Mouse (Mus musculus) kidney, adult 2 months (tissue): ENCODE data around the gene Knl1. TPM values are rescaled to one million over a fixed set of nuclear protein-coding genes. Genes with fewer than 3 reads are reported as not detected.

Source experiments
- DNase-seq: peaks from one replicate; pipeline ENCODE4 v3.0.0; 2021
- H3K27ac ChIP-seq: fragments of 200-500 bp; 2 replicates; pipeline ENCODE4 v1.5.1; 2012; ENCODE audit warnings: low read depth, low read length, control low read depth, inconsistent platforms; ENCODE audit not compliant: insufficient read depth
- H3K27me3 ChIP-seq: fragments of 200-500 bp; replicated peaks from 2 replicates; pipeline ENCODE4 v1.6.1; 2012; ENCODE audit warnings: mild to moderate bottlenecking, moderate library complexity, low read length, inconsistent platforms; ENCODE audit not compliant: control insufficient read depth, insufficient read depth
- H3K36me3 ChIP-seq: fragments of 200-500 bp; 2 replicates; pipeline ENCODE4 v1.6.1; 2012; ENCODE audit warnings: mild to moderate bottlenecking, moderate library complexity, low read length, inconsistent platforms; ENCODE audit not compliant: control insufficient read depth, insufficient read depth
- H3K4me1 ChIP-seq: fragments of 200-500 bp; 2 replicates; pipeline ENCODE4 v1.6.1; 2011; ENCODE audit warnings: low read length; ENCODE audit not compliant: control insufficient read depth, insufficient read depth
- H3K4me3 ChIP-seq: fragments of 200-500 bp; 2 replicates; pipeline ENCODE4 v1.5.1; 2011; ENCODE audit warnings: mild to moderate bottlenecking, low read depth, low read length, control low read depth; ENCODE audit not compliant: insufficient read depth
- CTCF ChIP-seq: fragments of 200-500 bp; conservative IDR thresholded peaks from 2 replicates; pipeline ENCODE4 v1.5.1; 2011; ENCODE audit warnings: low read depth, mild to moderate bottlenecking, control low read depth, low read length, moderate library complexity, mixed read lengths; ENCODE audit not compliant: insufficient read depth, insufficient read length
- POLR2A ChIP-seq: fragments of 200-500 bp; IDR thresholded peaks from one replicate; pipeline ENCODE4 v1.6.1; 2011; ENCODE audit warnings: low read depth, low read length, control low read depth
- WGBS: fragments of 180-500 bp; shearing (Covaris S2); methylation state at CpG from one replicate; pipeline ENCODE4 v1.1.7; 2018; 5-methylcytosine and 5-hydroxymethylcytosine counted together
- polyA plus RNA-seq: library from polyadenylated mRNA; depleted of rRNA; stranded (reverse); fragments of >200 nt; gene quantifications from 2 replicates; pipeline ENCODE4 v1.2.3, GENCODE M21; 2012

Knl1 gene
- polyA plus RNA-seq, 1 experiment: 0.05 TPM

GRCm38 (mm10) chr2:119024536-119025238 lies 22.2 kb upstream of the Knl1 start:
- TF ChIP-seq POLR2A: no peak
- peak; percentile 56 for TF ChIP-seq CTCF
- WGBS: 73% methylated on average over 9 of the region's 9 CpGs
- H3K27ac ChIP-seq: no peak overlapping the region
- DNase-seq: no peak
- H3K36me3 ChIP-seq: peaks cover 3% of the 10 kb centered on the region
- H3K4me3 ChIP-seq: no peak overlapping the region
- no peaks in the 10 kb centered on the region for H3K27me3 ChIP-seq
- H3K4me1 ChIP-seq: peaks cover 9% of the 10 kb centered on the region

- Histone ChIP-seq H3K27ac (no peak overlapping the region), H3K27me3 (no peaks in the 10 kb centered on the region), H3K36me3 (peaks cover 3% of the 10 kb centered on the region), H3K4me3 (no peak overlapping the region), H3K4me1 (peaks cover 9% of the 10 kb centered on the region)
- 83% methylated on average over 4 of the region's 4 CpGs for WGBS
- no peak for DNase-seq
- no peak for TF ChIP-seq CTCF
- TF ChIP-seq POLR2A: no peak
Observed at GRCm38 (mm10) chr2:119025239-119025616, 21.7 kb upstream of the Knl1 start.

GRCm38 (mm10) chr2:119026951-119027350 lies 20.0 kb upstream of the Knl1 start:
- H3K27me3 ChIP-seq: no peaks in the 10 kb centered on the region
- no peak for TF ChIP-seq POLR2A
- no peak for TF ChIP-seq CTCF
- no peak overlapping the region for H3K4me3 ChIP-seq
- no peak overlapping the region for H3K27ac ChIP-seq
- DNase-seq: no peak
- WGBS: 86% methylated on average over 4 of the region's 4 CpGs
- H3K36me3 ChIP-seq: peaks cover under 1% of the 10 kb centered on the region
- peaks cover 9% of the 10 kb centered on the region for H3K4me1 ChIP-seq

- H3K4me1 ChIP-seq: peaks cover 9% of the 10 kb centered on the region
- peak; percentile 99 for DNase-seq
- peak within 1 kb of the TSS; percentile 53 for H3K27ac ChIP-seq
- peak within 1 kb of the TSS; percentile 91 for H3K4me3 ChIP-seq
- under 1% methylated on average over 28 of the region's 28 CpGs for WGBS
- no peaks in the 10 kb centered on the region for H3K27me3 ChIP-seq
- no peaks in the 10 kb centered on the region; the same call in 1 of the 2 replicates for H3K36me3 ChIP-seq
- TF ChIP-seq CTCF (no peak), POLR2A (no peak)
Observed at GRCm38 (mm10) chr2:119028941-119029551, 17.9 kb upstream of the Knl1 start, which contains the start of gene Ccdc32. TSS of gene Ccdc32 (minus strand) at chr2:119029393.

GRCm38 (mm10) chr2:119032191-119032590 lies 14.7 kb upstream of the Knl1 start:
- H3K27me3 ChIP-seq: no peaks in the 10 kb centered on the region
- no peaks in the 10 kb centered on the region for H3K36me3 ChIP-seq
- H3K27ac ChIP-seq: no peak overlapping the region
- TF ChIP-seq CTCF: no peak
- no peak for TF ChIP-seq POLR2A
- WGBS: 63% methylated on average over 4 of the region's 4 CpGs
- peaks cover 13% of the 10 kb centered on the region for H3K4me1 ChIP-seq
- no peak for DNase-seq
- H3K4me3 ChIP-seq: no peak overlapping the region

GRCm38 (mm10) chr2:119034656-119035396 lies 12.1 kb upstream of the Knl1 start, which contains the start of gene Rpusd2:
TSS of gene Rpusd2 (plus strand) at chr2:119034790.
- no peaks in the 10 kb centered on the region for H3K36me3 ChIP-seq
- 0 out of 2 replicates have a peak, but pooled peaks cover 4% of the 10 kb centered on the region for H3K4me1 ChIP-seq
- TF ChIP-seq CTCF (peak; percentile 40), POLR2A (peak; percentile 38)
- WGBS: under 1% methylated on average over 49 of the region's 49 CpGs
- no peaks in the 10 kb centered on the region for H3K27me3 ChIP-seq
- DNase-seq: peak; percentile 97
- no peak within 1 kb of the TSS for H3K27ac ChIP-seq
- peak within 1 kb of the TSS; percentile 91 for H3K4me3 ChIP-seq

GRCm38 (mm10) chr2:119035397-119035745 lies 11.5 kb upstream of the Knl1 start:
- Histone ChIP-seq H3K27me3 (no peaks in the 10 kb centered on the region), H3K4me1 (0 out of 2 replicates have a peak, but pooled peaks cover 4% of the 10 kb centered on the region), H3K4me3 (peak overlapping the region; percentile 91), H3K36me3 (no peaks in the 10 kb centered on the region), H3K27ac (no peak overlapping the region)
- no peak for DNase-seq
- TF ChIP-seq CTCF: no peak
- WGBS: 16% methylated on average over 7 of the region's 7 CpGs
